Mouse (Mus musculus): Measurements from ENCODE around the gene Ankdd1a.

Gene Ankdd1a

GRCm38 (mm10) chr9:65492851-65493250 is 27.1 kb downstream of the Ankdd1a start:
- DNase-seq = no peak

GRCm38 (mm10) chr9:65492351-65492750 is 27.6 kb downstream of the Ankdd1a start:
- DNase-seq = no peak

- DNase-seq = no peak
Observed at GRCm38 (mm10) chr9:65491476-65491875, 28.5 kb downstream of the Ankdd1a start.

GRCm38 (mm10) chr9:65480071-65480470 is 39.9 kb downstream of the Ankdd1a start:
- no peak for DNase-seq

GRCm38 (mm10) chr9:65479158-65479557 is 40.8 kb downstream of the Ankdd1a start:
- no peak for DNase-seq

GRCm38 (mm10) chr9:65472769-65473168 is 47.2 kb downstream of the Ankdd1a start:
- no peak for DNase-seq

- DNase-seq = no peak
Observed at GRCm38 (mm10) chr9:65467686-65468085, 52.3 kb downstream of the Ankdd1a start.

- no peak for DNase-seq
Observed at GRCm38 (mm10) chr9:65465241-65465640, 54.8 kb downstream of the Ankdd1a start.

- peak; percentile 63 for DNase-seq
Observed at GRCm38 (mm10) chr9:65464161-65464560, 55.8 kb downstream of the Ankdd1a start.

GRCm38 (mm10) chr9:65462544-65462943 is 57.4 kb downstream of the Ankdd1a start:
- no peak for DNase-seq

GRCm38 (mm10) chr9:65460732-65461442 is 59.1 kb downstream of the Ankdd1a start, which contains the start of gene Spg21:
TSS of gene Spg21 (plus strand) at chr9:65460947.
- DNase-seq = peak; percentile 97

GRCm38 (mm10) chr9:65460198-65460597 is 59.8 kb downstream of the Ankdd1a start:
- no peak for DNase-seq

- DNase-seq = no peak
Observed at GRCm38 (mm10) chr9:65458975-65459374, 61.0 kb downstream of the Ankdd1a start.

GRCm38 (mm10) chr9:65447951-65448350 is 72.0 kb downstream of the Ankdd1a start:
- DNase-seq = no peak

GRCm38 (mm10) chr9:65444692-65445091 is 75.3 kb downstream of the Ankdd1a start:
- DNase-seq = no peak

All from kidney, postnatal 14 days (tissue).